Mouse (Mus musculus) cortical plate, adult 2 months (tissue): ENCODE results near the gene Chst15. TPM values are rescaled to one million over a fixed set of nuclear protein-coding genes. Genes with fewer than 3 reads are reported as not detected.

Experiments used
- H3K27ac ChIP-seq: fragments of 200-500 bp; 2 replicates; pipeline ENCODE4 v1.5.1; 2012; ENCODE audit warnings: low read length, control low read depth, inconsistent platforms; ENCODE audit not compliant: insufficient read depth
- H3K4me1 ChIP-seq: fragments of 200-500 bp; 2 replicates; pipeline ENCODE4 v1.6.1; 2011; ENCODE audit warnings: low read length; ENCODE audit not compliant: control insufficient read depth, insufficient read depth
- H3K4me3 ChIP-seq: fragments of 200-500 bp; 2 replicates; pipeline ENCODE4 v1.5.1; 2011; ENCODE audit warnings: mild to moderate bottlenecking, low read length, control low read depth; ENCODE audit not compliant: insufficient read depth
- CTCF ChIP-seq: fragments of 200-500 bp; IDR thresholded peaks from 2 replicates; pipeline ENCODE4 v1.5.1; 2011; ENCODE audit warnings: mild to moderate bottlenecking, control low read depth, low read length; ENCODE audit not compliant: insufficient read depth; ENCODE audit errors: extremely low read depth
- POLR2A ChIP-seq: fragments of 200-500 bp; IDR thresholded peaks from 2 replicates; pipeline ENCODE4 v1.6.1; 2011; ENCODE audit warnings: mild to moderate bottlenecking, low read length, control low read depth; ENCODE audit not compliant: insufficient read depth; ENCODE audit errors: extremely low read depth
- polyA plus RNA-seq: library from polyadenylated mRNA; depleted of rRNA; stranded (reverse); fragments of >200 nt; gene quantifications from 2 replicates; pipeline ENCODE4 v1.2.3, GENCODE M21; 2012; rRNA removed

The Chst15 gene
- polyA plus RNA-seq, 1 experiment: 16.0 TPM

- no peak for TF ChIP-seq CTCF
- no peak for TF ChIP-seq POLR2A
- Histone ChIP-seq H3K4me1 (peaks cover 5% of the 10 kb centered on the region; the same call in 1 of the 2 replicates), H3K27ac (no peak overlapping the region), H3K4me3 (no peak overlapping the region)
Observed at GRCm38 (mm10) chr7:132211920-132212701, 104.9 kb downstream of the Chst15 start.

DNA sequence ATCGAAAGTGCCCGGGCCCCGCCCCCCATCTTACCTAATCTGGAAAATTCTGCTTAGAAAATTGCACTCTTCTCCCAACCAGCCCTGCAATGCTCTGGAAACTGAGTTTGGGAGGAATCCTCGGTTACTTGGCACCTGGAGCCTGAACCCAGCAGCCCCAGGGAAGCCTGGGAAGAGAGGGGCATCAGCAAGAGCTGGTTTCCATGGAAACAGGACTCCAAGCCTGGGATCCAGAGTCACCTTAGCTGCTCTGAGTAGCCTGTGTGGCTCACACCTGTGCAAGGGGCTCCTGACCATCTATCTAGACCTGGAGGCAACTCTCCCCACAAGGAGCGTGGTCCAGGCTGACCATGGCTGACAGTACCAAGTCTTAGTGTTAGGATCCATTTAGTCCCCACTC is 106.4 kb downstream of the Chst15 start:
- Histone ChIP-seq H3K27ac (no peak overlapping the region), H3K4me3 (no peak overlapping the region), H3K4me1 (peaks cover 5% of the 10 kb centered on the region; the same call in 1 of the 2 replicates)
- no peak for TF ChIP-seq CTCF
- no peak for TF ChIP-seq POLR2A

DNA sequence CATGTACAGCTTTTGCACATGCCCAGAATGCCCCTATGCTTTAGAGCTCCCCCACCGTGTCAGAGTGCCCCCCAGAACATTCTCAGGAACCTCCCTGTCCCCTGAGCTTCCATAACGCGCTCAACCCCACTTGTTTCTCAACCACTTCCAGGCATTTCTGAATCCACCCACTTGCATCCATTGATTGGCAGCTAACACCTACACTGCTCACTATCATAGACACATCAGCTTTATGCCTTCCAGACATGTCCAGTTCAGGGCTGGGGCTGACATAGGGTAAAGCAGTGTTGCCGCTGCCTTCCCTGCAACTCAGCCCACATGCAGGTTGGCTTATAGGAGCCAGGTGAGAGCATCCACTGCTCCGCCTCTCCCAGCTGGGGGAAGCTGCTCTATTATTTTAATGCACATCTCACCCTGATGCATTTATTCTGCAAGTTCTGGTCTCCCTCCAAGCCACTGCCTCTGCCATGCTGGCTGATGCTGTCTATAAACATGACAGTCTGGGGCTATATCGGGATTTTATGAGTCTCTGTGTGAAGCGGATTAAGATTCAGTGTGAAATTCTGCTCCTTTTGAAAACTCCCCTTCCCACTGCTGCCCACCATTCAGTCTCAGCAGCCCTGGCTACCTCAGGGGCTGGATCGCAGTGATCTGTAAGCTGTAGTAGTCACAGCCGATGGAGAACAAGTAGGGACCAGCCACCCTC is 107.9 kb downstream of the Chst15 start:
- Histone ChIP-seq H3K4me3 (no peak overlapping the region), H3K4me1 (peaks cover 5% of the 10 kb centered on the region; the same call in 1 of the 2 replicates), H3K27ac (no peak overlapping the region)
- TF ChIP-seq CTCF (no peak), POLR2A (no peak)

DNA sequence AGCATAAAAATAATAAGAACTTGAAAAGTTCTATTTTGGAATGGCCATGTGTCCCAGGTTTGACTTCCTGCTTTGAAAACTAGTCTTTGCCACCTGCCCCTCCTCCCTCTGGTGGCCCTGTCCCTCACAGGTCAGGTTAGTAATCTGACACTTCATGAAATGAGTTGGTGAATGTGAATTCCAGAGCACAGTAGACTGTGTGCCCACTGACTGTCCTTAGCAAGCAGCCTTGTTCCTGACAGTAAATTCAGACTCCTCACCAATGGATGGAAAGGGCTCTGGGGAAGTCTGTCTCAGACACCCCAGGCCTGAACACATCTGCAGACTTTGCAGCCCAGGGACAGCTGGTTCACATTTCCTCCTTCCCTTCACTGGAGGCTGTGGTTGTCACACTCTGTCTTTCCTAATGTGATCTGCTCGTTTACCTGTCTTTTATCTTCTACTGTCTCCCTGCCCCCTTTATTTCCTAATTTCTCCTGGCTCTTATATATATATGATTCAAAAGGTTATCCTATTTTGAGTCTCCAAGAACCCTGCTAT is 112.9 kb downstream of the Chst15 start:
- Histone ChIP-seq H3K4me3 (no peak overlapping the region), H3K27ac (no peak overlapping the region), H3K4me1 (peaks cover 3% of the 10 kb centered on the region; the same call in 1 of the 2 replicates)
- TF ChIP-seq POLR2A (no peak), CTCF (no peak)

GRCm38 (mm10) chr7:132199686-132200085 is 117.3 kb downstream of the Chst15 start:
- TF ChIP-seq POLR2A: no peak
- no peak overlapping the region for H3K27ac ChIP-seq
- H3K4me1 ChIP-seq: no peaks in the 10 kb centered on the region
- no peak overlapping the region for H3K4me3 ChIP-seq

- H3K4me3 ChIP-seq: no peak overlapping the region
- TF ChIP-seq POLR2A (no peak), CTCF (no peak)
- no peak overlapping the region for H3K27ac ChIP-seq
- H3K4me1 ChIP-seq: no peaks in the 10 kb centered on the region
Observed at GRCm38 (mm10) chr7:132198806-132199205, 118.2 kb downstream of the Chst15 start.

DNA sequence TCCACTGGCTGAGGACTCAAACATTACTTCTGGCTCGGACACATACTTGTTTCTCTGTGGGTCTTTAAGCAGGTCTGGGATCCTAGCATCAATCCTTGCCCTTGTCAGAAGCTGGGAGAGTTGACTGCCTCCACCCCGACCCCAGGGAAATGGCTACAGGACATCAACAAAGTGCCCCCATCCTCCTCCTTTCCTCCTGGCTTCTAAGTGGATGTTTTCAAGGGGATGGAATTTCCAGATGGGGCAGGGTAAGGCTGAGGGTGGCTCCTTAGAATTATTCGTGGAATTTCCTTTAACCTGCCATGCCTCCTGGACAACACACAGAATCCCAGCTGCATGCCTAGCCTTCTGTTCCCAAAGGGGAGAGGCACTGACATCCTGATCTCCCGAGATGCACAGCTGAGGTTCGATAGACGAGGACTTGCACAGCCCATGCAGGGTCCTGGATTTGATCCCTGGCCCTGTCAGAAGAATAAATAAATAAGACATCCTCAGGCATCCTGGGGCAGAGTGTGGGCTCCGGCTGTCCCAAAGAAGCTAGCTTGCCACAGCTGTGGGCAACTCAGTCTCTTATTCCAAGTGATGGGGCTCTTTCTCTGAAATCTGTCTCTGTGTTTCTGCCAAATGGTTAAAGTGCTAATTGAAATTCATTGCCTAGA is 119.1 kb downstream of the Chst15 start:
- TF ChIP-seq POLR2A (no peak), CTCF (no peak)
- Histone ChIP-seq H3K4me1 (no peaks in the 10 kb centered on the region), H3K4me3 (no peak overlapping the region), H3K27ac (no peak overlapping the region)

GRCm38 (mm10) chr7:132196581-132196980 is 120.4 kb downstream of the Chst15 start:
- H3K4me1 ChIP-seq: no peaks in the 10 kb centered on the region
- H3K27ac ChIP-seq: no peak overlapping the region
- TF ChIP-seq CTCF (no peak), POLR2A (no peak)
- H3K4me3 ChIP-seq: no peak overlapping the region

GRCm38 (mm10) chr7:132193606-132194005 is 123.4 kb downstream of the Chst15 start:
- Histone ChIP-seq H3K4me3 (no peak overlapping the region), H3K27ac (no peak overlapping the region), H3K4me1 (no peaks in the 10 kb centered on the region)
- TF ChIP-seq POLR2A (no peak), CTCF (no peak)

DNA sequence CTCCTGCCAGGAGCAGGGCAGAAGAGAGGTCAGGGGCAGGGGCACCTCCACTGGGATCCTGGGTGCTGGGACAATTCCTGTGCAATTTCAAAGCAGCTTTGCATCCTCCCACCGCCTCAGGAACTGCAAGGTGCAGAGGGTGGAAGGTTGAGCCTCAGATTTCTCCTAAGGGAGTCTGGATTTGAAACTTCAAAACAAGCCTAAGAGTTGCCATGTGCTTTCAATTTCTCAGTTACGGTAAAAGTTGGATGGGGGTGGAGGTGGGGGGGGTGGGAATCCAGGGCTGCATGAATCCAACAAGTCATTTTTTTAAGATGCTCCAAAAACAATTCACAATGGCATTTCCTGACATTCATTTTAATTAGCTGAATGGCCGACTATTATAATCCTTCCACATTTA is 129.6 kb downstream of the Chst15 start:
- no peaks in the 10 kb centered on the region for H3K4me1 ChIP-seq
- H3K4me3 ChIP-seq: no peak overlapping the region
- TF ChIP-seq POLR2A (no peak), CTCF (no peak)
- no peak overlapping the region for H3K27ac ChIP-seq

Other genes starting within 250 kb of the Chst15 start
- 1.9 and 2.0 TPM in 2 replicates for gene Cpxm2, start 162.5 kb downstream of the Chst15 start, polyA plus RNA-seq